Mouse (Mus musculus): ENCODE results near the gene Eef1a2. TPM values are rescaled to one million over a fixed set of nuclear protein-coding genes. Genes with fewer than 3 reads are reported as not detected.

Eef1a2 gene
- polyA plus RNA-seq, 1 experiment from 2014 or later, result not detected

GRCm38 (mm10) chr2:181144675-181145074, 12.1 kb downstream of the Eef1a2 start:
- no peak overlapping the region for H3K4me2 ChIP-seq (ENCODE audit: low read depth, low read length)
- H3K9ac ChIP-seq (ENCODE audit: low read depth, low read length), result no peak overlapping the region
- H3K4me3 ChIP-seq (ENCODE audit: low read depth, low read length), result no peak overlapping the region
- ATAC-seq (ENCODE audit: low read depth), result no peak
- H3K27me3 ChIP-seq (ENCODE audit: control insufficient read depth, insufficient read depth, low read depth, low read length), result peaks cover 33% of the 10 kb centered on the region
- no peaks in the 10 kb centered on the region for H3K36me3 ChIP-seq (ENCODE audit: control insufficient read depth, insufficient read depth)
- no peaks in the 10 kb centered on the region for H3K9me3 ChIP-seq (replicated peaks; ENCODE audit: control insufficient read depth, low read length)
- WGBS (ENCODE audit: insufficient replicate concordance), result 66% methylated on average over 2 of the region's 2 CpGs
- peaks cover 4% of the 10 kb centered on the region; the same call in 1 of the 2 replicates for H3K4me1 ChIP-seq (ENCODE audit: control insufficient read depth, low read depth, low read length)
- H3K27ac ChIP-seq (ENCODE audit: low read length), result no peak overlapping the region

GRCm38 (mm10) chr2:181143509-181144276, 13.1 kb downstream of the Eef1a2 start:
- Histone ChIP-seq H3K9ac (ENCODE audit: low read depth, low read length) (no peak overlapping the region), H3K27ac (ENCODE audit: low read length) (no peak overlapping the region), H3K27me3 (ENCODE audit: control insufficient read depth, insufficient read depth, low read depth, low read length) (peaks cover 24% of the 10 kb centered on the region), H3K36me3 (ENCODE audit: control insufficient read depth, insufficient read depth) (no peaks in the 10 kb centered on the region), H3K4me2 (ENCODE audit: low read depth, low read length) (no peak overlapping the region), H3K9me3 (replicated peaks; ENCODE audit: control insufficient read depth, low read length) (no peaks in the 10 kb centered on the region), H3K4me1 (ENCODE audit: control insufficient read depth, low read depth, low read length) (peaks cover 4% of the 10 kb centered on the region; the same call in 1 of the 2 replicates), H3K4me3 (ENCODE audit: low read depth, low read length) (no peak overlapping the region)
- WGBS (ENCODE audit: insufficient replicate concordance), result 47% methylated on average over 2 of the region's 2 CpGs
- no peak for ATAC-seq (ENCODE audit: low read depth)

- no peaks in the 10 kb centered on the region for H3K36me3 ChIP-seq (ENCODE audit: control insufficient read depth, insufficient read depth)
- no peak overlapping the region for H3K4me3 ChIP-seq (ENCODE audit: low read depth, low read length)
- H3K9me3 ChIP-seq (replicated peaks; ENCODE audit: control insufficient read depth, low read length), result no peaks in the 10 kb centered on the region
- H3K27ac ChIP-seq (ENCODE audit: low read length), result no peak overlapping the region
- H3K9ac ChIP-seq (ENCODE audit: low read depth, low read length), result no peak overlapping the region
- no peak overlapping the region for H3K4me2 ChIP-seq (ENCODE audit: low read depth, low read length)
- no peak for ATAC-seq (ENCODE audit: low read depth)
- peaks cover under 1% of the 10 kb centered on the region; the same call in 1 of the 2 replicates for H3K4me1 ChIP-seq (ENCODE audit: control insufficient read depth, low read depth, low read length)
- H3K27me3 ChIP-seq (ENCODE audit: control insufficient read depth, insufficient read depth, low read depth, low read length), result peaks cover 15% of the 10 kb centered on the region
- WGBS (ENCODE audit: insufficient replicate concordance), result 48% methylated on average over 8 of the region's 8 CpGs
Measured at GRCm38 (mm10) chr2:181142703-181143135, 14.1 kb downstream of the Eef1a2 start.

- Histone ChIP-seq H3K9ac (ENCODE audit: low read depth, low read length) (no peak overlapping the region), H3K9me3 (replicated peaks; ENCODE audit: control insufficient read depth, low read length) (no peaks in the 10 kb centered on the region), H3K27me3 (ENCODE audit: control insufficient read depth, insufficient read depth, low read depth, low read length) (peaks cover 19% of the 10 kb centered on the region), H3K4me3 (ENCODE audit: low read depth, low read length) (no peak overlapping the region), H3K36me3 (ENCODE audit: control insufficient read depth, insufficient read depth) (no peaks in the 10 kb centered on the region), H3K27ac (ENCODE audit: low read length) (no peak overlapping the region), H3K4me2 (ENCODE audit: low read depth, low read length) (no peak overlapping the region), H3K4me1 (ENCODE audit: control insufficient read depth, low read depth, low read length) (no peaks in the 10 kb centered on the region; the same call in 1 of the 2 replicates)
- no peak for ATAC-seq (ENCODE audit: low read depth)
- WGBS (ENCODE audit: insufficient replicate concordance), result 63% methylated on average over 5 of the region's 5 CpGs
Measured at GRCm38 (mm10) chr2:181139641-181140193, 17.1 kb downstream of the Eef1a2 start.

GRCm38 (mm10) chr2:181136934-181137333, 19.9 kb downstream of the Eef1a2 start:
- 4% methylated on average over 6 of the region's 6 CpGs for WGBS (ENCODE audit: insufficient replicate concordance)
- peaks cover 39% of the 10 kb centered on the region for H3K27me3 ChIP-seq (ENCODE audit: control insufficient read depth, insufficient read depth, low read depth, low read length)
- ATAC-seq (ENCODE audit: low read depth), result no peak

GRCm38 (mm10) chr2:181135446-181135818, 21.4 kb downstream of the Eef1a2 start:
- H3K4me3 ChIP-seq (ENCODE audit: low read depth, low read length), result no peak overlapping the region
- H3K9me3 ChIP-seq (replicated peaks; ENCODE audit: control insufficient read depth, low read length), result no peaks in the 10 kb centered on the region
- WGBS (ENCODE audit: insufficient replicate concordance), result 14% methylated on average over 4 of the region's 4 CpGs
- no peak for ATAC-seq (ENCODE audit: low read depth)
- peaks cover 39% of the 10 kb centered on the region for H3K27me3 ChIP-seq (ENCODE audit: control insufficient read depth, insufficient read depth, low read depth, low read length)
- H3K36me3 ChIP-seq (ENCODE audit: control insufficient read depth, insufficient read depth), result no peaks in the 10 kb centered on the region
- H3K27ac ChIP-seq (ENCODE audit: low read length), result no peak overlapping the region
- H3K4me2 ChIP-seq (ENCODE audit: low read depth, low read length), result no peak overlapping the region
- no peak overlapping the region for H3K9ac ChIP-seq (ENCODE audit: low read depth, low read length)
- H3K4me1 ChIP-seq (ENCODE audit: control insufficient read depth, low read depth, low read length), result no peaks in the 10 kb centered on the region; the same call in 1 of the 2 replicates

More at GRCm38 (mm10) chr2:181136934-181137333, 19.9 kb downstream of the Eef1a2 start:
- Histone ChIP-seq H3K4me1 (ENCODE audit: control insufficient read depth, low read depth, low read length) (no peaks in the 10 kb centered on the region; the same call in 1 of the 2 replicates), H3K27ac (ENCODE audit: low read length) (no peak overlapping the region), H3K4me2 (ENCODE audit: low read depth, low read length) (no peak overlapping the region), H3K9ac (ENCODE audit: low read depth, low read length) (no peak overlapping the region), H3K36me3 (ENCODE audit: control insufficient read depth, insufficient read depth) (no peaks in the 10 kb centered on the region), H3K4me3 (ENCODE audit: low read depth, low read length) (no peak overlapping the region), H3K9me3 (replicated peaks; ENCODE audit: control insufficient read depth, low read length) (no peaks in the 10 kb centered on the region)

DNA sequence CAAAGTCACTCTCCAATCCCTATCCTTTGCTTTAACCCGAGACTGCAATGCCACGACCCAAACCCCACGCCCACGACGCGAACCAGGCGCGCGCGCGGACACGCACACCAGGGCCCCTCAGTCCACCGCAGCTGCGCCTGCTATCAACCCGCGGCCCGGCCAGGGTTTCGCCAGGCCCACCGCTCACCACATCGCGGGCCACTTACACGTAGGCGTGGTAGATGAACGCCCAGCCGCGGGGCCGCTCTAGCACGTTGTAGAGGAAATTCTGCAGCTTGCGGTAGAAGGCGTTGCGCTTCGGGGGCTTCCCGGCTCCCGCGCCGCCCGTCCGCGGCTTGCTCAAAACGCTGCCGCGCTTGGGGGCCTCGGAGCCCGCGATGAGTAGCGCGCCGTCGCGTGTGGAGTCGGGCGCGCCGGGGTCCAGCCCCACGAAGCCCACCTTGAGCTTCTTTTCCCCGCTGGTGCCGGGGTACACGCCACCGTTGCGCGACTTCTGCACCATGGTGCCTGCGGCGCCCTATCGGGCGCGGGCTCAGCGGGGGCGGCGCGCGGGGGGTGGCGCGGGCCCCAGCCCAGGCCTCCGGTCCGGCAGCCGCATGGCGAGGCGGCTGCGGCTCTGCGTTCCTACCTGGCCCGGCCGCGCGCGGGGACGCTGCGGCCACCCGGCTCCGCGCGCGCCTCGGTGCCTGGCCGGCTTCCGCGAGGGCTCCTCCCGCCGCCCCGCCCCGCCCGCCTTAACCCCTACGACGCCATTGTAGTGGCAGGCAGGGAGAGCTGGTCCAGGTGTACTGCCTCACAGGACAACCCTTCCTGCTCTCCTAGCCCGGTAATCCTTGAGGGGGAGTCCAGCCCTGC, 22.0 kb downstream of the Eef1a2 start, which contains the start of gene Kcnq2:
TSS of gene Kcnq2 (minus strand) at position 710 of the 855 bp plus-strand sequence.
- peak within 1 kb of the TSS; percentile 26; the same call in 1 of the 2 replicates for H3K4me3 ChIP-seq (ENCODE audit: low read depth, low read length)
- no peaks in the 10 kb centered on the region for H3K9me3 ChIP-seq (replicated peaks; ENCODE audit: control insufficient read depth, low read length)
- no peaks in the 10 kb centered on the region; the same call in 1 of the 2 replicates for H3K4me1 ChIP-seq (ENCODE audit: control insufficient read depth, low read depth, low read length)
- 1% methylated on average over 104 of the region's 104 CpGs for WGBS (ENCODE audit: insufficient replicate concordance)
- H3K9ac ChIP-seq (ENCODE audit: low read depth, low read length), result no peak within 1 kb of the TSS
- H3K4me2 ChIP-seq (ENCODE audit: low read depth, low read length), result peak within 1 kb of the TSS; percentile 33
- no peaks in the 10 kb centered on the region for H3K36me3 ChIP-seq (ENCODE audit: control insufficient read depth, insufficient read depth)
- ATAC-seq (ENCODE audit: low read depth), result no peak
- H3K27me3 ChIP-seq (ENCODE audit: control insufficient read depth, insufficient read depth, low read depth, low read length), result peaks cover 39% of the 10 kb centered on the region
- H3K27ac ChIP-seq (ENCODE audit: low read length), result no peak within 1 kb of the TSS

DNA sequence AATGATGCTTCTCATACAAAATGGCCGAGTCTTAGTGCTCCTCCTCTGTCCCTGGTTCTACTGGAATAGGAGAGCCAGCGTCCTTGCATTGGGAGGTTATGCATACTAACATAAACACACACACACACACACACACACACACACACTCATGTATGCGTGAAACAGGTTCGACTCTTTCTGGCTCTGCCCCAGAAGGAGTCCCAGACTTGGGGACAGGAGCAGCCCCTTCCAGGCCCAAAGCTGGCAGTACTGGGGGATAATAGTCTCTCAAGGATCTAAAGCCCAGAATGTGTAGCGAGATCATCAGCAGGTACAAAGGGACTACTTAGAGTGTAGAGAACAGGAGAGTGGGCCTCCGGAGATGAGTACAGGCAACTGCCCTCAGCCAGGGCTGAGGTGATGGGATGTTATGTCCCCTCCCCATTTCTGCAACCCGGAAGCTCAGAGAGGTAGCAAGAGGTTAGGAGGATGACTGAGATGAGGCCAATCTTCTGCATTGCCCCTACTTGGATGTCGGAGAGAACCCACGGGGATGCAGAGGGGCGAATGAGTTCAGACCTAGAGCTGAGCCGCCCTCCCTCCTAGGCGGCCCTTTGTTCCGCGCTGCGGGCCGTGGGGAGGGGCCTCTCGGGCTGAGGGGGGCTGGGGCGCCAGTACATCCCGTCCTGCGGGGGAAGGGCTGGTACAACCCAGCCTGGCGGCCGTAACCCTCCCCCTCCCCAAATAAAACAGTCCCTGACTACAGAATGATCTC, 22.8 kb downstream of the Eef1a2 start:
- Histone ChIP-seq H3K9ac (ENCODE audit: low read depth, low read length) (no peak overlapping the region), H3K27me3 (ENCODE audit: control insufficient read depth, insufficient read depth, low read depth, low read length) (peaks cover 39% of the 10 kb centered on the region), H3K36me3 (ENCODE audit: control insufficient read depth, insufficient read depth) (no peaks in the 10 kb centered on the region), H3K4me3 (ENCODE audit: low read depth, low read length) (no peak overlapping the region), H3K4me2 (ENCODE audit: low read depth, low read length) (no peak overlapping the region), H3K27ac (ENCODE audit: low read length) (no peak overlapping the region), H3K9me3 (replicated peaks; ENCODE audit: control insufficient read depth, low read length) (no peaks in the 10 kb centered on the region), H3K4me1 (ENCODE audit: control insufficient read depth, low read depth, low read length) (no peaks in the 10 kb centered on the region; the same call in 1 of the 2 replicates)
- 9% methylated on average over 22 of the region's 22 CpGs for WGBS (ENCODE audit: insufficient replicate concordance)
- ATAC-seq (ENCODE audit: low read depth), result no peak

Data from liver, embryonic 16.5 days (tissue).